Mouse (Mus musculus): ENCODE results near the gene Lta. TPM values are rescaled to one million over a fixed set of nuclear protein-coding genes. Genes with fewer than 3 reads are reported as not detected.
A peak's percentile ranks its signal among the peaks of the same experiment; 100 is the strongest.

Gene Lta
- 3.5 and 4.4 TPM in 2 replicates for polyA plus RNA-seq (2011; ENCODE audit: insufficient read depth, insufficient read length, low replicate concordance, missing spikeins)

DNA sequence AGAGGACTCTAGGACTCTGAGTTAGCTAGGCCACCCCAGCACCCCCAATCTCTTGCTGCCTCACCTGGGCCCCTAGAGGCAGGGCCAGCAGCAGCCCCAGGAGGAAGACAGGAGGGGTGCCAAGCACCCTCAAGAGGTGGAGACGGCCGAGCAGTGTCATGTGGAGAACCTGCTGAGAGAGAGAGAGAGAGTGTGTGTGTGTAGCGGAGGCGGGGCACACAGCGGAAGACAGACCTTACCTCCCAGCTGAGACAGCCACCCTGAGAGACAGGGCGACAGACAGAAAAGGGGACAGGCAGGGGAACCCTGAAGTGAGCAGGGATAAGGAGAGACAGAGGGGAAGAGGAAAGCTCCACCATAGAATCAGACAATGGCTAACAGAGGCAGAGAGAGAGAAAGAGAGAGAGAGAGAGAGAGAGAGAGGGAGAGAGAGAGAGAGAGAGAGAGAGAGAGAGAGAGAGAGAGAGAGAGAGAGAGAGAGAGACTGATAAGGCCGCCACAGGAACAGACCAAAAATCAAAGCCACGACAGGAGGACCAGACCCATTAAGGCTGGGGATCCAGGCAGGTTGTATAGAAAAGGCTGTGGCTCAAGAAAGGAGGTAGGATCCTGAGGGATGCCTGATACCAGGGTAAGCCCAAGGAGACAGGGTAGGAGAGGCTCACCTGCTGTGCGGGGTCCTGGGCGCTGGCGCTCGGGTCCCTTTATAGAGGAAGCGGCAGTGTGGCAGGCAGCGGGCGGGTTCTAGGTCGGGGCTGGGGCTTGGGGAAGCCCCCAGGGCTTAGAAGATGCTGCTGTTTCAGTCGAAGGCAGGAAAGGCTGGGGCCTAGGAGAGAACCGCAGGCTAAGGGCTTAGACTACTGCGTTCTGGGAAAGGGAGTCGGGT, at the start of gene Lta:
Gene Lta (minus strand): TSS at position 858 of the 886 bp plus-strand sequence.
- 44% methylated on average over 20 of the region's 20 CpGs for WGBS
- TF ChIP-seq CTCF (IDR thresholded peaks at IDR 0.05; ENCODE audit: control insufficient read depth, insufficient read depth, low read length) (no peak), POLR2A (IDR thresholded peaks at IDR 0.05; ENCODE audit: borderline replicate concordance, control insufficient read depth, low read depth, low read length) (no peak)
- Histone ChIP-seq H3K4me3 (replicated peaks; ENCODE audit: control insufficient read depth, low read depth, low read length) (peak within 1 kb of the TSS; percentile 42), H3K4me1 (ENCODE audit: control insufficient read depth, insufficient read depth, low read length) (peaks cover 8% of the 10 kb centered on the region), H3K27ac (ENCODE audit: control insufficient read depth, insufficient read depth, low read depth, low read length, poor library complexity) (peak within 1 kb of the TSS; percentile 40)

- Histone ChIP-seq H3K4me3 (replicated peaks; ENCODE audit: control insufficient read depth, low read depth, low read length) (no peak overlapping the region), H3K4me1 (ENCODE audit: control insufficient read depth, insufficient read depth, low read length) (peaks cover 4% of the 10 kb centered on the region), H3K27ac (ENCODE audit: control insufficient read depth, insufficient read depth, low read depth, low read length, poor library complexity) (no peak overlapping the region)
- 63% methylated on average over 11 of the region's 11 CpGs for WGBS
- TF ChIP-seq POLR2A (IDR thresholded peaks at IDR 0.05; ENCODE audit: borderline replicate concordance, control insufficient read depth, low read depth, low read length) (no peak), CTCF (IDR thresholded peaks at IDR 0.05; ENCODE audit: control insufficient read depth, insufficient read depth, low read length) (peak; percentile 94)
Observed at GRCm38 (mm10) chr17:35254241-35255098, 49.3 kb upstream of the Lta start.

DNA sequence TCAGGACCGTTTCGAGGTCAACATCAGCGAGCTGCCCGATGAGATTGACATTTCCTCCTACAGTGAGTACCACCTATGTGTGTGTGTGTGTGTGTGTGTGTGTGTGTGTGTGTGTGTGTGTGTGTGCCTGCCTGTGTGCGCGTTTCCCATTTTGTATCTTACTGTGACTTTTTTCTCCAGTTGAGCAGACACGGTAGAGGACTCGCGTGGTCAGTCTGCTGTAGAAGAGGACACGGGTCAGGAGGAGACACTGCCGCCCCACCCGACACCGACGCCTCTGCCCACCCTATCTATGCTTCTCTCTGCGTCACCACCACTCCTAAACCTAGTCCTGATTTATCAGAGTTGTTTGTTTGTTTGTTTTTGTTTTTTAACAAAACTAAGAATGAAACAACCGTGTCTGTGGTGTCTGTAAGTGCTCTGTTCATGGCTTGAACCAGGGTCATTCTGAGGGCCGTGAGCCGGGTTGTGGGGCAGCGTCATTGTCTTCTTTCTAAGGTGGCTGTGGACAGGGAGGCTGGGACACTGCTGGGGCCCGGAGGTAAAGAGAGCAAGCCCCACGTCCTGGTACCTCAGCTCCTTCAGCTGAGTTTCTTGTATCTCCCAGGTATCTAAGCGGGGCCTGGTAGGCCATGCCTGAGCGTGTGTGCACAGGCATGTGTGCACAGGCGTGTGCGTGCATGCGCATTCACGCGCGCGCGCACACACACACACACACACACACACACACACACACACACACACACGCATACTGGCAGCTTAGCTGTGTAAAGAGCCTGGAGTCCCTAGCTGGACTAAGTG, 48.3 kb upstream of the Lta start:
- H3K4me1 ChIP-seq (ENCODE audit: control insufficient read depth, insufficient read depth, low read length): peaks cover 4% of the 10 kb centered on the region
- 86% methylated on average over 32 of the region's 32 CpGs for WGBS
- TF ChIP-seq POLR2A (IDR thresholded peaks at IDR 0.05; ENCODE audit: borderline replicate concordance, control insufficient read depth, low read depth, low read length) (no peak), CTCF (IDR thresholded peaks at IDR 0.05; ENCODE audit: control insufficient read depth, insufficient read depth, low read length) (no peak)

GRCm38 (mm10) chr17:35252619-35253292, 47.6 kb upstream of the Lta start:
- Histone ChIP-seq H3K4me3 (replicated peaks; ENCODE audit: control insufficient read depth, low read depth, low read length) (no peak overlapping the region), H3K4me1 (ENCODE audit: control insufficient read depth, insufficient read depth, low read length) (peaks cover 4% of the 10 kb centered on the region), H3K27ac (ENCODE audit: control insufficient read depth, insufficient read depth, low read depth, low read length, poor library complexity) (no peak overlapping the region)
- TF ChIP-seq POLR2A (IDR thresholded peaks at IDR 0.05; ENCODE audit: borderline replicate concordance, control insufficient read depth, low read depth, low read length) (0 out of 2 replicates have a peak, but pooled peaks have one; percentile 11), CTCF (IDR thresholded peaks at IDR 0.05; ENCODE audit: control insufficient read depth, insufficient read depth, low read length) (no peak)
- WGBS: 88% methylated on average over 18 of the region's 18 CpGs

More for the DNA sequence above, 48.3 kb upstream of the Lta start:
- Histone ChIP-seq H3K27ac (ENCODE audit: control insufficient read depth, insufficient read depth, low read depth, low read length, poor library complexity) (no peak overlapping the region), H3K4me3 (replicated peaks; ENCODE audit: control insufficient read depth, low read depth, low read length) (no peak overlapping the region)

- Histone ChIP-seq H3K4me1 (ENCODE audit: control insufficient read depth, insufficient read depth, low read length) (peaks cover 2% of the 10 kb centered on the region), H3K27ac (ENCODE audit: control insufficient read depth, insufficient read depth, low read depth, low read length, poor library complexity) (peak overlapping the region; percentile 65; the same call in 1 of the 2 replicates), H3K4me3 (replicated peaks; ENCODE audit: control insufficient read depth, low read depth, low read length) (no peak overlapping the region)
- WGBS: 86% methylated on average over 5 of the region's 5 CpGs
- TF ChIP-seq CTCF (IDR thresholded peaks at IDR 0.05; ENCODE audit: control insufficient read depth, insufficient read depth, low read length) (no peak), POLR2A (IDR thresholded peaks at IDR 0.05; ENCODE audit: borderline replicate concordance, control insufficient read depth, low read depth, low read length) (no peak)
Observed at GRCm38 (mm10) chr17:35251981-35252380, 46.8 kb upstream of the Lta start.

- H3K4me3 ChIP-seq (replicated peaks; ENCODE audit: control insufficient read depth, low read depth, low read length): no peak overlapping the region
- TF ChIP-seq CTCF (IDR thresholded peaks at IDR 0.05; ENCODE audit: control insufficient read depth, insufficient read depth, low read length): no peak
- 66% methylated on average over 15 of the region's 15 CpGs for WGBS
- H3K4me1 ChIP-seq (ENCODE audit: control insufficient read depth, insufficient read depth, low read length): peaks cover 2% of the 10 kb centered on the region
- no peak overlapping the region for H3K27ac ChIP-seq (ENCODE audit: control insufficient read depth, insufficient read depth, low read depth, low read length, poor library complexity)
Observed at GRCm38 (mm10) chr17:35251162-35251719, 46.1 kb upstream of the Lta start.
